Mouse (Mus musculus) C2C12 (cell line): ENCODE measurements around the gene Dpp8. TPM values are rescaled to one million over a fixed set of nuclear protein-coding genes. Genes with fewer than 3 reads are reported as not detected.

Experiments used
- H3K27me3 ChIP-seq: one replicate; pipeline ENCODE4 v1.6.1; 2011; ENCODE audit not compliant: control insufficient read depth, insufficient read depth, insufficient read length
- H3K36me3 ChIP-seq: one replicate; pipeline ENCODE4 v1.6.1; 2011; ENCODE audit not compliant: control insufficient read depth, insufficient read depth
- H3K4me3 ChIP-seq: one replicate; pipeline ENCODE4 v1.5.1; 2011; ENCODE audit warnings: mild to moderate bottlenecking, control low read depth; ENCODE audit not compliant: poor library complexity, insufficient read depth, severe bottlenecking
- H3K79me2 ChIP-seq: one replicate; pipeline ENCODE4 v1.6.1; 2011; ENCODE audit not compliant: control insufficient read depth, insufficient read depth
- H3K79me3 ChIP-seq: one replicate; pipeline ENCODE4 v1.6.1; 2011; ENCODE audit warnings: low read depth, control low read depth
- H3ac ChIP-seq: one replicate; pipeline ENCODE3; 2011; ENCODE audit warnings: low read depth; ENCODE audit not compliant: control insufficient read depth, insufficient read length
- CEBPB ChIP-seq: IDR thresholded peaks from one replicate; pipeline ENCODE4 v1.6.1; 2011; ENCODE audit warnings: low read depth, mild to moderate bottlenecking, control low read depth, moderate library complexity
- CTCF ChIP-seq: IDR thresholded peaks from one replicate; pipeline ENCODE4 v1.5.1; 2011; ENCODE audit not compliant: control insufficient read depth, insufficient read depth, insufficient read length
- FOSL1 ChIP-seq: IDR thresholded peaks from one replicate; pipeline ENCODE4 v1.8.0; 2011; ENCODE audit warnings: mild to moderate bottlenecking, low read length; ENCODE audit not compliant: poor library complexity, insufficient read depth, severe bottlenecking
- MAX ChIP-seq: IDR thresholded peaks from one replicate; pipeline ENCODE4 v1.6.1; 2011; ENCODE audit warnings: mild to moderate bottlenecking, control low read depth
- MYOD1 ChIP-seq: IDR thresholded peaks from one replicate; pipeline ENCODE4 v1.6.1; 2011; ENCODE audit warnings: low read depth; ENCODE audit not compliant: control insufficient read depth, insufficient read length
- MYOG ChIP-seq: IDR thresholded peaks from one replicate; pipeline ENCODE4 v1.6.1; 2011; ENCODE audit not compliant: control insufficient read depth, insufficient read length; ENCODE audit errors: extremely low read depth
- USF1 ChIP-seq: IDR thresholded peaks from one replicate; pipeline ENCODE4 v1.6.1; 2011; ENCODE audit warnings: low read depth, mild to moderate bottlenecking, control low read depth, moderate library complexity
- polyA plus RNA-seq: library from polyadenylated mRNA; unstranded; fragments of >200 nt; fragmentation: generic; extraction: Trizol; gene quantifications from one replicate; pipeline ENCODE4 v1.2.1, GENCODE M21; 2012; ENCODE audit warnings: missing spikeins

Gene Dpp8
- polyA plus RNA-seq, 1 experiment: 15.5 TPM

DNA sequence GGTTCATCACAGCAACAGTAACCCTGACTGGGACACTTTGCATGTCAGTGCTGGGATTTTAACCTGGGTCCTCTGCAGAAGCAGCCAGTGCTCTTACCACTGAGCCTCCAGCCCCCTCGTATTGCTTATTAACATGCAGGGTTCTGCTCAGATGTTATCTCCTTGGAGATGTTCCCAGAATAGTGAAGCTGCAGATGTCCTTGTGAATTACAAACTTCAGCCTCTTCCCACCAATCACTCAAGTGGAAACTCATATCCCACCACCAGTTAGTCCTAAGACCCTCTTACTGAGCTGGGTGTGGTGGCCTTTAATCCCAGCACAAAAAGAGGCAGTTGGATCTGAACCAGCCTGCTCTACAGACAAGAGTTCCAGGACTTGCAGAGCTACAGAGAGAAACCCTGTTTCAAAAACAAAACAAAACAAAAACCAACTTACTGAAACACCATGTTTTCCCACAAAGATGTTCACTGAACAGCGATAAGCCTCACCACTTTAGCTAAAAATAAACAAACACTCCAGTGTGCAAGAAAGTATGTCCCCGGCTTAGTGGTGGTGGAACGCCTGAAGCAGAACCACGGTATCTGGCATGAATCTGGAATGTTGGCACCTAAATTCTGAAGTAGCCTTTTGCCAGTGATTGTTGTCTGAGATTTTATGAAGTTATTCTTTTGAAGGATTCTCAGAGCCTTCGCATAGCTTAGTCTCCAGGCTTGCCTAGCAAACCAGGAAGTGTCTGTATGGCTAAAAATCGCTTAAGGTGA is 16.6 kb upstream of the Dpp8 start:
- peaks cover 95% of the 10 kb centered on the region for H3K79me2 ChIP-seq
- H3K79me3 ChIP-seq: peaks cover 37% of the 10 kb centered on the region
- H3K36me3 ChIP-seq: no peaks in the 10 kb centered on the region
- H3K4me3 ChIP-seq: no peak overlapping the region
- H3K27me3 ChIP-seq: no peaks in the 10 kb centered on the region
- no peak overlapping the region for H3ac ChIP-seq
- no peak for TF ChIP-seq MAX
- no peak for TF ChIP-seq USF1
- TF ChIP-seq FOSL1: no peak
- TF ChIP-seq CTCF: no peak
- TF ChIP-seq CEBPB: no peak

- H3K79me2 ChIP-seq: peaks cover 95% of the 10 kb centered on the region
- no peak overlapping the region for H3ac ChIP-seq
- H3K27me3 ChIP-seq: no peaks in the 10 kb centered on the region
- TF ChIP-seq MYOD1 (no peak), CTCF (no peak), MYOG (no peak), FOSL1 (no peak), MAX (no peak), CEBPB (no peak), USF1 (no peak)
- no peaks in the 10 kb centered on the region for H3K36me3 ChIP-seq
- no peak overlapping the region for H3K4me3 ChIP-seq
- H3K79me3 ChIP-seq: peaks cover 39% of the 10 kb centered on the region
Observed at GRCm38 (mm10) chr9:65016241-65016977, 15.8 kb upstream of the Dpp8 start.

DNA sequence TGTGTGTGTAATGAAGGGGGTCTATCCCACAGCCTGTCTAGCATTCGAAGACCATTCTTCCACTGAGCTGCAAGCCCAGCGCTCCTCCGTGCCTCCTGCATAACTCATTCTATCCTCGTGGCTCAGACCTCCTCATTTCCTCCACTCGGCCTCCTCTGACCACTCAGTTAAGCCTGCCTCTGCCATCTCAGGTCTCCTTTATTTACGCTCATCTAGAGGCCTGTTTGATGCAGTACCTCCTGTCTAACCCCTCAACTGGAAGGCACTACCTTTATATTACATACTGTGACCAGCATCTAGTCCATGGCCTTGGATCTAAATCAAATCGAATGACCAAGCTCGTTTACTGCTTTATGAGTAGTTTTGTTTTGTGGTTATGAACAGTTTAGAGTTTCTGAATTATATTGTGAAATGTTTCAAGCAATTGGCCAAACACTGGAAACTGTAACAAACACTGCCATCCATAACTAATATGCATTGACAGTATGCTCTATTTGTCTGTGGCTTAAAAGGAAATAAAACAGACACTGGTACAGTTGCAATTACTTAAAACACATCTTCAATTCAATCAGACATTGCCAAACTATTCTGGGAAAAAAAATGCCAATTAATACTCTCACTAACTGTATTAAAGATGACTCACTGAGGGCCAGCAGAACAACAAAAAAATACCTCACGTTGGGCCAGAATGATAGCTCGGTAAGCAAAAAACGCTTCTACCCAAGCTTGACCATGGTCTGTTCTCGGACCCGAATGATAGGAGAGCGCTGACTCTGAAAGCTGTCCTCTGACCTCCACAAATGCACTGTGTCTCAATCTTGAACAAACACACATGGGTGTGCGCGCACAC is 15.0 kb upstream of the Dpp8 start:
- Histone ChIP-seq H3K79me3 (peaks cover 39% of the 10 kb centered on the region), H3K36me3 (no peaks in the 10 kb centered on the region), H3K79me2 (peaks cover 92% of the 10 kb centered on the region), H3ac (no peak overlapping the region), H3K27me3 (no peaks in the 10 kb centered on the region), H3K4me3 (no peak overlapping the region)
- TF ChIP-seq MAX (no peak), CTCF (no peak), MYOG (no peak), MYOD1 (no peak), FOSL1 (no peak), USF1 (no peak), CEBPB (no peak)

GRCm38 (mm10) chr9:65017896-65018295 is 14.3 kb upstream of the Dpp8 start:
- peaks cover 36% of the 10 kb centered on the region for H3K79me3 ChIP-seq
- H3K36me3 ChIP-seq: no peaks in the 10 kb centered on the region
- TF ChIP-seq MYOD1: no peak
- no peaks in the 10 kb centered on the region for H3K27me3 ChIP-seq
- no peak overlapping the region for H3K4me3 ChIP-seq
- peaks cover 85% of the 10 kb centered on the region for H3K79me2 ChIP-seq
- H3ac ChIP-seq: no peak overlapping the region

DNA sequence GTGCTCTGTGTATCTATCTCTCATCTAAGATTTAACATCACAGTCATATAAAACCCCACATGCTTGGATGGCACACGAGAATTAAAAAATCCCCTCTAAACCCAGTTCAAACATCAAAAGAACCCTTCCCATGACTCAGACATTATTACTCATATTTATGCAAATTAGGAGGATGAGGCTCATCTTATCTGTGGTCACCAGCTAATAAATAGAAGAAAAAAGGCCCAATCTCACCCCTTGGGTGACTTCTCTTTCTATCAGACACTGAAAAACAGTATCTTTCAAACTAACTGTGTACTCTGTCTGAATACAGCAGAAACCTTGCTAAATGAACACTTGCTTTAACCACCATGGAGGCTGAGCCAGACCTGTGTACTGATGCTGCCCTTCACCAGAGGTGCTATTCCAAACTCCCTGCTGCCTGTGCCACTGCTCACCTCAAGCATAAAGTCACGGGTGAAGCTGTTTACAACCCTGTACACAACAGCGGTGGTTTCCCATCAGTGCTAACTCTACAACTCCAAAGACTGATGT is 13.6 kb upstream of the Dpp8 start:
- TF ChIP-seq MAX: no peak
- no peak for TF ChIP-seq USF1
- TF ChIP-seq CTCF: no peak
- no peak for TF ChIP-seq MYOG
- no peak for TF ChIP-seq CEBPB
- TF ChIP-seq MYOD1: no peak
- no peak for TF ChIP-seq FOSL1
- peaks cover 77% of the 10 kb centered on the region for H3K79me2 ChIP-seq
- H3K27me3 ChIP-seq: no peaks in the 10 kb centered on the region
- no peaks in the 10 kb centered on the region for H3K36me3 ChIP-seq
- no peak overlapping the region for H3ac ChIP-seq
- peaks cover 34% of the 10 kb centered on the region for H3K79me3 ChIP-seq
- no peak overlapping the region for H3K4me3 ChIP-seq
